Mouse (Mus musculus) heart, embryonic 10.5 days (tissue): Measurements from ENCODE around the gene Ppp1r14a. TPM values are rescaled to one million over a fixed set of nuclear protein-coding genes. Genes with fewer than 3 reads are reported as not detected.

Source experiments
- DNase-seq: peaks from one replicate; pipeline ENCODE4 v3.0.0-alpha.2; 2017; ENCODE audit warnings: low spot score
- H3K27ac ChIP-seq: fragments of 300-500 bp; sonication (generic); 2 replicates; pipeline ENCODE4 v1.5.1; 2016; ENCODE audit warnings: mild to moderate bottlenecking
- H3K27me3 ChIP-seq: fragments of 300-500 bp; sonication (generic); 2 replicates; pipeline ENCODE4 v1.6.1; 2016; ENCODE audit warnings: mild to moderate bottlenecking; ENCODE audit not compliant: poor library complexity, insufficient read depth, severe bottlenecking
- H3K36me3 ChIP-seq: fragments of 300-500 bp; sonication (generic); 2 replicates; pipeline ENCODE4 v1.6.1; 2016; ENCODE audit warnings: mild to moderate bottlenecking, moderate library complexity
- H3K4me1 ChIP-seq: fragments of 300-500 bp; sonication (generic); 2 replicates; pipeline ENCODE4 v1.6.1; 2016; ENCODE audit warnings: mild to moderate bottlenecking
- H3K4me3 ChIP-seq: fragments of 300-500 bp; sonication (generic); 2 replicates; pipeline ENCODE4 v1.5.1; 2016; ENCODE audit warnings: mild to moderate bottlenecking, moderate library complexity
- H3K9me3 ChIP-seq: fragments of 300-500 bp; sonication (generic); 2 replicates; pipeline ENCODE4 v1.6.1; 2016; ENCODE audit warnings: mild to moderate bottlenecking, moderate library complexity
- WGBS: fragments of 180-500 bp; shearing (Covaris S2); methylation state at CpG from one replicate; pipeline ENCODE4 v1.1.7; 2016; 5-methylcytosine and 5-hydroxymethylcytosine counted together
- polyA plus RNA-seq: library from polyadenylated mRNA; unstranded; fragments of >200 nt; fragmentation: Nextera tagmentation; extraction: Ambion mirVana; gene quantifications from 2 replicates; pipeline ENCODE4 v1.2.1, GENCODE M21; 2016

Ppp1r14a gene
- 6.4 and 13.8 TPM in 2 replicates for polyA plus RNA-seq

DNA sequence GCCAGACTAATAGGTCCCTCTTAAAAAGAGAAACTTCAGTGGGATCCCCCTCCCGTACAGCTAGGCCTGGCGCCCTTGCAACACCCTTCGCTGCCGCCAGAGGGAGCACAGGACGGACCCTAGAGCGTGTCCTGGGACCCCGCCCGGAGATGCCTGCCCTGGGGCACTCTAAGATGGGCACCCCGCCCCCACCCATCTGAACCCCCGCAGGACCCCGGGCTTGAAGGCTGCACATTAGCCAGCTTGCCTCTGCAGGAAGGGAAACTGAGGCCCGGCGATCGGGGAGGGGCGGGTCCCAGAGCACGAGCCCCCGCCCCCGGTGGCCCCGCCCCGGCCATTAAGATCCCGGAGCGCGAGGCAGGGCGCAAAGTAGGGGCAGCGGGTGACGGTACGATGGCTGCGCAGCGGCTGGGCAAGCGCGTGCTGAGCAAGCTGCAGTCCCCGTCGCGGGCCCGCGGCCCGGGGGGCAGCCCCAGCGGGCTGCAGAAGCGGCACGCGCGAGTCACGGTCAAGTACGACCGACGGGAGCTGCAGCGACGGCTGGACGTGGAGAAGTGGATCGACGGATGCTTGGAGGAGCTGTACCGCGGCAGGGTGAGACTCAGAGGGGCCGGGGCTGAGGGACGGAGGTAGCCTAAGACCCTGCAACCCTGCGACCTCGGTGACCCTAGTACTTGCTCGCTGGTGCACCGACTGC, at the start of gene Ppp1r14a:
TSS of gene Ppp1r14a (plus strand) at position 367 of the 697 bp plus-strand sequence.
- WGBS: under 1% methylated on average over 59 of the region's 59 CpGs
- H3K4me1 ChIP-seq: peaks cover 49% of the 10 kb centered on the region
- no peaks in the 10 kb centered on the region for H3K36me3 ChIP-seq
- H3K9me3 ChIP-seq: no peaks in the 10 kb centered on the region
- DNase-seq: no peak
- H3K27me3 ChIP-seq: peaks cover 71% of the 10 kb centered on the region
- H3K27ac ChIP-seq: peak within 1 kb of the TSS; percentile 83
- H3K4me3 ChIP-seq: peak within 1 kb of the TSS; percentile 66

- Histone ChIP-seq H3K4me3 (no peak overlapping the region), H3K27me3 (no peaks in the 10 kb centered on the region), H3K36me3 (peaks cover 40% of the 10 kb centered on the region), H3K27ac (no peak overlapping the region), H3K4me1 (peaks cover 22% of the 10 kb centered on the region), H3K9me3 (no peaks in the 10 kb centered on the region)
- WGBS: 82% methylated on average over 7 of the region's 7 CpGs
- DNase-seq: no peak
Measured at GRCm38 (mm10) chr7:29244732-29245416, 44.2 kb upstream of the Ppp1r14a start.

GRCm38 (mm10) chr7:29246015-29246414, 43.1 kb upstream of the Ppp1r14a start:
- no peak for DNase-seq
- Histone ChIP-seq H3K27me3 (no peaks in the 10 kb centered on the region), H3K9me3 (no peaks in the 10 kb centered on the region), H3K27ac (no peak overlapping the region), H3K4me3 (no peak overlapping the region), H3K4me1 (peaks cover 22% of the 10 kb centered on the region), H3K36me3 (peaks cover 38% of the 10 kb centered on the region)
- WGBS: 90% methylated on average over 5 of the region's 5 CpGs

DNA sequence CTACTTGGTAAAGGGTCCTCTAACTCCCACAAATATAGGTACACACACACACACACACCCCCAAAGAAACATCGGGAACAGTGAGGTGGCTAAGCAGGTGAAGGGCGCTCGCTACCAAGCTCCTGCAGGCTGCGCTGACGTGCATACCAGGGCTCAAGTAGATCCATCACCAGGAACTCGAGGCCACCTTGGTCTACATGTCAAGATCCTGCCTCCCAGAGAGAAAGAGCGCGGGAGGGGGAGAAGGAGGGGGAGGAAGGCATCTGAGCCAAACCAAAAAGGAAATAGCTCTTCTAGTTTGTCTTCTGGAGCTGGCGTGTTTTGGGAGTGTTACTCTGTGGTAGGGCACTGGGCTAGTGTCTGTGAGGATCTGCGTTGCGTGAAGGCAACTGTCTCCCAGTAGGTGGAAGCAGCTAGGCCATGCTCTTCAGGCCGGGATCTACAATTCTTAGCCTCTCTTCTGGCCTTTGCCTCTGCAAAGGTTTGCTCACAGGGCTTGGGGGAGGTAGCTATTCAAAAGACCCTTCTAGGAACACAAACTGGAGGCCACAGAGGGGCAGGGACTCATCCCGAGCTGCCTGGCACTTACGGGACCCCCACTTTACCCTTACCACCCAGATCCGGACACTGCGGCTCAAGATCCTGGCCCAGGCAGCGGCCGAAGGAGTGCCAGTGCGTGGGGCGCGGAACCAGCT, 42.3 kb upstream of the Ppp1r14a start:
- 81% methylated on average over 21 of the region's 21 CpGs for WGBS
- DNase-seq: no peak
- no peak overlapping the region for H3K27ac ChIP-seq
- no peaks in the 10 kb centered on the region for H3K27me3 ChIP-seq
- no peak overlapping the region for H3K4me3 ChIP-seq
- peaks cover 34% of the 10 kb centered on the region for H3K36me3 ChIP-seq
- H3K9me3 ChIP-seq: no peaks in the 10 kb centered on the region
- peaks cover 22% of the 10 kb centered on the region for H3K4me1 ChIP-seq

- Histone ChIP-seq H3K4me1 (peaks cover 22% of the 10 kb centered on the region), H3K9me3 (no peaks in the 10 kb centered on the region), H3K36me3 (peaks cover 34% of the 10 kb centered on the region), H3K27me3 (no peaks in the 10 kb centered on the region), H3K27ac (peak overlapping the region; percentile 81), H3K4me3 (peak overlapping the region; percentile 57)
- WGBS: 18% methylated on average over 16 of the region's 16 CpGs
- DNase-seq: peak; percentile 84
Measured at GRCm38 (mm10) chr7:29247314-29247700, 41.8 kb upstream of the Ppp1r14a start.

- no peak for DNase-seq
- Histone ChIP-seq H3K27ac (peak overlapping the region; percentile 81), H3K9me3 (no peaks in the 10 kb centered on the region), H3K27me3 (no peaks in the 10 kb centered on the region), H3K4me3 (peak overlapping the region; percentile 57), H3K4me1 (peaks cover 22% of the 10 kb centered on the region), H3K36me3 (peaks cover 34% of the 10 kb centered on the region)
- WGBS: 6% methylated on average over 19 of the region's 19 CpGs
Measured at GRCm38 (mm10) chr7:29247706-29248105, 41.4 kb upstream of the Ppp1r14a start.

DNA sequence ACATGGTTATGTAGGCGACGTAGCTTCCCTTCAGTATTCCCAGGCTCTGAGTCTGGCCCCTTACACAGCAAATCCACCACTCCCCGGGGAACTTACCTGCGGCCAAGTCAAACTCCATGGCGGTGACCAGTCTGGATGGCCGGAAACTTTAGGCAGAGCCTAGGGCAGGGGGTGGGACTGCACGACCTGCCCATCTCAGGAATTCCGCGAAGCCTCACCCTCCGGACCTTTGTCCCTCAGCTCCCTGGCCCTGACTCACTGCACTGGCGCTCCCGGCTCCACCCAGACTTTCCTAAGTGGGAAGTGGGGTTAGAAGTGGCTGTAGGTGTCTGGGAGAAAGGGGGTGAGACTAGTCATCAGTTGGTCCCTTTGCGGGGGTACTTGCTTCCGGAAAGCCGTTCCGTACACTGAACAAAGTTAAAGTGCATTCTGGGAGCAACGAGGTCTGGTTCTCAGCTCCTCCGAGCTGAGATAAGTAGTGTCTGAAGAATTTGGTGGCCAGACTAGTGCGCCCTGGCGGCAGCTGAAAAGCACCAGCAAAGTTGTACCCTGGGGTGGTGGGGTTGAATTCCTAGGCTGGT, 40.8 kb upstream of the Ppp1r14a start, which contains the start of gene 2200002D01Rik:
TSS of gene 2200002D01Rik (minus strand) at position 206 of the 581 bp plus-strand sequence.
- no peak for DNase-seq
- WGBS: 3% methylated on average over 20 of the region's 20 CpGs
- no peaks in the 10 kb centered on the region for H3K27me3 ChIP-seq
- H3K36me3 ChIP-seq: peaks cover 34% of the 10 kb centered on the region
- peak within 1 kb of the TSS; percentile 81 for H3K27ac ChIP-seq
- peak within 1 kb of the TSS; percentile 57 for H3K4me3 ChIP-seq
- peaks cover 27% of the 10 kb centered on the region for H3K4me1 ChIP-seq
- H3K9me3 ChIP-seq: no peaks in the 10 kb centered on the region

DNA sequence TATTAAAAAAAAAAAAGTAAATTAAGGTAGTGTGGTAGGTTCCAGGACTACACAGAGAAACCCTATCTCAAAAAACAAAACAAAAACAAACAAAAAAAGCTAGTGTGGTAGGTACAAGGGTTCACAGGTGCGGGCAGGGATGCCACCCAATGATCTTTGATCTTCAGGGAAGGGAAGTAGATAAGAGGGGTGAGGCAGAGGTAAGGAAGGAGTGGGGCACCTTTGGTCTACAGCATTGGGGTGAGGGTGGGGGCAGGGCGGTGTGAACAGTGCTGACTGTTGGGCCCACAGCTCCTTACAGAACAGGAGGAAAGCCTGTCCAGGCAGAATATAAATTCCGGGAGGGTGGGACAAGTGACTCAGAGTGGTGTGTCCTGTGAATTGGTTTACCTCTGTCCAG, 37.9 kb upstream of the Ppp1r14a start:
- Histone ChIP-seq H3K27ac (no peak overlapping the region), H3K4me1 (peaks cover 35% of the 10 kb centered on the region), H3K9me3 (no peaks in the 10 kb centered on the region), H3K4me3 (no peak overlapping the region), H3K36me3 (peaks cover 12% of the 10 kb centered on the region), H3K27me3 (no peaks in the 10 kb centered on the region)
- DNase-seq: no peak
- WGBS: 59% methylated on average over 3 of the region's 3 CpGs

- Histone ChIP-seq H3K27ac (0 out of 2 replicates have a peak overlapping the region, but pooled peaks have one; percentile 42), H3K9me3 (no peaks in the 10 kb centered on the region)
Measured at GRCm38 (mm10) chr7:29253842-29254241, 35.3 kb upstream of the Ppp1r14a start.

DNA sequence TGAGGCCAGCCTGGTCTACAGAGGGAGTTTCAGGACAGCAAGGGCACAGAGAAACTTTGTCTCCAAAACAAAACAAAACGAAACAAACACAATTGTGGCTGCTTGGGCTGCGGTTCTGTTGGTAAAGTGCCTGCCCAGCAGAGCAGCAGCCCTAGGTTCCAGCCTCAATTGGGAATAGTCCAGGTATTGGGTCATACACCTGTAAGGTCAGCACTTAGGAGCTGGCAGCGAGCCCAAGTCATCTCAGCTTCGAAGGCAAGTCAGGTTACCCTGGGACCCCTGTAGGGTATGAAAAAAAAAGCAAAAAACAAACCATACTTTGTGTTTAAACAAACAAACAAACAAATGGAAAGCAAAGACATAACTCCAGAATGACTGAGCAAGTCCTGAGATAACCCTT, 33.2 kb upstream of the Ppp1r14a start:
- Histone ChIP-seq H3K27ac (no peak overlapping the region), H3K27me3 (0 out of 2 replicates have a peak, but pooled peaks cover 4% of the 10 kb centered on the region), H3K4me3 (no peak overlapping the region), H3K36me3 (no peaks in the 10 kb centered on the region), H3K9me3 (no peaks in the 10 kb centered on the region), H3K4me1 (peaks cover 45% of the 10 kb centered on the region)
- no peak for DNase-seq
- 77% methylated on average over 4 of the region's 4 CpGs for WGBS

More at GRCm38 (mm10) chr7:29253842-29254241, 35.3 kb upstream of the Ppp1r14a start:
- DNase-seq: no peak
- H3K4me1 ChIP-seq: peaks cover 36% of the 10 kb centered on the region
- H3K36me3 ChIP-seq: no peaks in the 10 kb centered on the region
- H3K27me3 ChIP-seq: no peaks in the 10 kb centered on the region
- 42% methylated on average over 5 of the region's 5 CpGs for WGBS
- H3K4me3 ChIP-seq: no peak overlapping the region

DNA sequence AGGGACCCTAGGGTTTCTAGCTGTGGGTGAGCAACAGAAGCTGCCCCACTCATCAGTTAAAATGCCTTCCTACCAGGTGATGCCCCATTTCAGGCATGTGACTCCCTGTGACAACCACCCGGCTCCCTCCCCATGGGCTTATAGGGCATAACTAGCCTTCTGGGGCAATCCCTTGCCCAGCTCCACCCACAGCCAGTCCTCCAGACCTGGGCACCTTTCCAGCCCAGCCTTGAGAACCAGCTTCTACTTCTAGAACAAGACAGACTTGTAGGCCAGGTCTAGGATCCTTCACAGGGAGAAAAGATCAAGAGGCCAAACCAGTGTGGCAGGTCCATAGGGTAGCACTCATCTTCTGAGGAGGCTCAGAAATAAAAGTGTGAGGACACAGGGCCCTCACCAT, 31.7 kb upstream of the Ppp1r14a start:
- H3K4me1 ChIP-seq: peaks cover 50% of the 10 kb centered on the region
- no peak for DNase-seq
- peak overlapping the region; percentile 73 for H3K27ac ChIP-seq

More for the DNA sequence above, 31.7 kb upstream of the Ppp1r14a start:
- Histone ChIP-seq H3K36me3 (no peaks in the 10 kb centered on the region), H3K27me3 (0 out of 2 replicates have a peak, but pooled peaks cover 4% of the 10 kb centered on the region), H3K4me3 (no peak overlapping the region), H3K9me3 (no peaks in the 10 kb centered on the region)
- WGBS: 94% methylated on average over 1 of the region's 1 CpGs
